Mouse (Mus musculus): ENCODE measurements around the gene Gm20388.

DNA sequence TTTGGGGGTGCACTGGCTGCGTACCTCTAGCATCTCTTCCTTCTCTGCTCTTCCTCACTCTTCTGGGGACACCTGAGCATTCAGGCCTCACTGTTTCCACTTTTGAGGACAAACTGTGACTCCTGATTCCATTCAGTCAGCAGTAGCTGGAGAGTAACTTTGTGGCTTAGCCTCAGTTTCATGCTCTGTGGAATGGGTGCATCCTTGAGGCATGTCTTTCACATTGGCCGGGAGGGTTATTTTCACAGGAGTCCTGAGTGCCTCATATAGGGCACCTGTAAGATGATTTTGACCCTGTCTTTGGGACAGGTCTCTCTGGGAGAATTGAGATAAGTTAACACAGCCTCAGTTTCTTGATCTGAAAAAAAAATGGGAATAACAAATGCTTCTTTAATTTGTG, 1212.5 kb downstream of the Gm20388 start:
- TF ChIP-seq CTCF (IDR thresholded peaks at IDR 0.05; ENCODE audit: low read depth, low read length) (no peak), GATA2 (IDR thresholded peaks at IDR 0.05; ENCODE audit: borderline replicate concordance, low read depth, low read length) (no peak)

Data from G1E (cell line).